Mouse (Mus musculus) 3T3-L1 (cell line): Measurements from ENCODE around the gene Tlx1.

Source experiments
- DNase-seq: peaks from one replicate; pipeline ENCODE4 v3.0.0-alpha.2; 2015; ENCODE audit warnings: low read depth, low spot score

Tlx1 gene

DNA sequence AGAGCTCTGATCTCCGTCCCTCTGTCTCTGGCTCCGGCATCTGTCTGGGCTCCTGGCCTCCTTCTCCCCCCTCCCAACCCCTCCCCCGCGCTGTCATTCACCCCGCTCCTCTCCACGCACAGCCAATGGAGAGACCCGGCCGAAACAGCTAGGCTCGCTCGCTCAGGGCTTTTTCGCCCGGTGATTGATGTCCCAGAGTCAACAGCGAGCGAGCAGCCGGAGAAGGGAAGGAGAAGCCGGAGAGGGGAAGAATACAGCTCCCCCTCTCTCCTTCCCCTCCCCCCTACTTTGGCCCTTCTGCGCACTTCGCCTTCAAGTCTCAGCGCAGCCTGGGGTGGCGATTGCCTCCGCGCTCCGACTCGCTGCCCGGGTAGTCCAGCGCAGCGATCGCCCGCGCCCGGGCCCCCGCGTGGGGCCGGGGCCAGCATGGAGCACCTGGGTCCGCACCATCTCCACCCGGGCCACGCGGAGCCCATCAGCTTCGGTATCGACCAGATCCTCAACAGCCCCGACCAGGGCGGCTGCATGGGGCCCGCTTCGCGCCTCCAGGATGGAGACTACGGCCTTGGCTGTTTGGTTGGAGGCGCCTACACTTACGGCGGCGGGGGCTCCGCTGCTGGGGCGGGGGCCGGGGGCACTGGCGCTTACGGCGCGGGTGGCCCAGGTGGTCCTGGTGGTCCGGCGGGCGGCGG is at the start of gene Tlx1:
Gene Tlx1 (plus strand): TSS at position 191 of the 692 bp plus-strand sequence.
- no peak for DNase-seq

DNA sequence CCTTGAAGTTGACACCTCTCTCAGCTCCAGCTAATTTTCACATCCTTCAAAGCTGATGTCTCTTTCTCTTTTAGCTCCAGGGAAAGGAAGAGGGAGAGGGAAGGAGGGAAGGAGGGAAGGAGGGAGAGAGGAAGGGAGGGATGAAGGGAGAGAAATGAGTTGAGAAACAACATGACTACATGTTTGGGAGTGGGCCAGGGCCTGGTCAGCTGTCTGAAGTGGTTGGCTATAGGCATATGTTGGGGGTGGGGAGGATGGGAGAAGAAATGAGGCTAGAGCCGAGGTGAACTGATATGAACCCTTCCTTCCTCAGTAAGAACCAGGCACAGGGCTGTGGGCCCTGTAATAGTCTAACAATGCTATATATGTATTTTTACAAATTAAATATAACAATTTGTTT is 44.9 kb upstream of the Tlx1 start:
- no peak for DNase-seq

- DNase-seq, result no peak
Measured at GRCm38 (mm10) chr19:45106689-45107088, 43.8 kb upstream of the Tlx1 start.

DNA sequence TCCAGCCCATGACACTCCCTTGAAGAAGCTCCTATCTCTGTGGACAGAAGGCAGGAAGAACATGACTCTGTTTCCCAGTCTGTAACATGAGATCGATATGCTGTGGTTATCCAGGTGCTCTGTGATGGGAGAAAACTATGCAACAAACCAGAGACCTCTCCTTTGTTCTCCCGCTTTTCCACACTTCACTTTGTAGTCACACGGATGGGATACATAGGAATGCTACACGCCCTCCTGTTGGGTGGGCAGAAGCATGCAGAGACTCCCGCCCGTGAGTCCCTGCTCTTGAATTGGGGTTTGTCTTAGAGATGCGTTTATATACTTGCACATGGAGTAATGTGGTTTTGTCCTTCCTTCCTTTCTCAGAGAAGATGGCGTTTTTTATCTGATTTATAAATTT is 39.8 kb upstream of the Tlx1 start:
- no peak for DNase-seq

GRCm38 (mm10) chr19:45112444-45112843 is 38.0 kb upstream of the Tlx1 start:
- DNase-seq, result no peak

GRCm38 (mm10) chr19:45113791-45114460 is 36.6 kb upstream of the Tlx1 start:
- no peak for DNase-seq

- no peak for DNase-seq
Measured at GRCm38 (mm10) chr19:45114772-45115171, 35.7 kb upstream of the Tlx1 start.

DNA sequence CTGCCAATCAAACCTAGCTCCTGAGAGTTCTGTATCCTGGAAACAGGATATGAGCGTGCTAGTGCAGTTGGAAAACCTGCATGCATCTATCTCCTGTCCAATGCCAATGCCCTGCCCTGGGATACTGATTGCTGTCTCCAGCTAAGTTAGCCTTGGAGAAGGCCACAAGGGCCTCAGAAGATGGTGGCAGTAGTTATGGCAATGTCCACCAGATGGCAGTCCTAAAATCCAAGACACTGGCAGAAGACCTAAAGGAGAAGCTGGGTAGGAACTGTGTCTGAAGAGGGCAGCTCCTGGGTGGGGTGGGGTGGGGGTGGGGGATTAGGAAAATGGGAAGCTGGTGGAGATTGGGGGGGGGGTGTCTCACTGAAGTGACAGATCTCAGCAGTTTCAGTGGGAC is 33.7 kb upstream of the Tlx1 start:
- peak; percentile 74 for DNase-seq

GRCm38 (mm10) chr19:45131966-45132628 is 18.4 kb upstream of the Tlx1 start:
- no peak for DNase-seq

DNA sequence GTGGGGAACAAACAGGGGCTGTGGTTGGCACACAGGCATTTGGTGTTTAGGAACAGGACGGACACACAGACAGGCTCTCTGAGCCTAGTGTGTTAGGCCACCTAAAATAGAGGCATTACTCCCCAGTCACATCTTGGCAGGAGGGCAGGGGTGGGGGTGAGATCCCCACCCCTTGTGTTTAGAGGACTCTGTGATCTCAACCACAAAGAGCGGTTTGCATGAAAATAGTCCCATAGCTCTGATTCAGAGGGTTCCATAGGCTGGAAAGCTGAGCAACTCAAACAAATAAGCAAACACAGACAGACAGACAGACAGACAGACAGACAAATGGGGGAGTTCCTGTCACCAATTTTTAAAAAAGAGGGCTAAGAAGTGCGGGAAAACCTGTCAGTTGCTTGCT is 7.9 kb upstream of the Tlx1 start:
- DNase-seq, result no peak

GRCm38 (mm10) chr19:45143214-45143895 is 7.1 kb upstream of the Tlx1 start:
- DNase-seq, result no peak

DNA sequence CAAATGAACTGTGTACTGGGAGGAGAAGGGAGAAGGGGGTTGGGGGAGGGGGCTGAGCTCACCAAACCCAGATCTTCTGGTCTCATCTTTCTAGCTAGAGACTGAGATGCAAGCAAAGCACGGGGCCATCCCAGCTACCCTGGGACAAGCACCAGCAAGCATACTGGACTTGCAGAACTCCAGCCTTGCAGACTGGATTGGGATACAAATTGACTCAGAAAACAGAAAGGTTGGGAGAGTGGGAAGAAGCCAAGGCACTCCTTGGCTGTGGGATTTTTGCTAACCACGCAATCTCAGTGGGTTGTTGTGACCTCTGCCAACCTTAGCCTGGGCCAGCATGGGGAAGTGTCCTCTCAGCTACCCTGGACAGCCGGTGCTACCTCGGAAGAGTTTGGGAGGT is 3.4 kb upstream of the Tlx1 start:
- DNase-seq, result no peak

GRCm38 (mm10) chr19:45151361-45152182 is 1.1 kb downstream of the Tlx1 start:
- no peak for DNase-seq

DNA sequence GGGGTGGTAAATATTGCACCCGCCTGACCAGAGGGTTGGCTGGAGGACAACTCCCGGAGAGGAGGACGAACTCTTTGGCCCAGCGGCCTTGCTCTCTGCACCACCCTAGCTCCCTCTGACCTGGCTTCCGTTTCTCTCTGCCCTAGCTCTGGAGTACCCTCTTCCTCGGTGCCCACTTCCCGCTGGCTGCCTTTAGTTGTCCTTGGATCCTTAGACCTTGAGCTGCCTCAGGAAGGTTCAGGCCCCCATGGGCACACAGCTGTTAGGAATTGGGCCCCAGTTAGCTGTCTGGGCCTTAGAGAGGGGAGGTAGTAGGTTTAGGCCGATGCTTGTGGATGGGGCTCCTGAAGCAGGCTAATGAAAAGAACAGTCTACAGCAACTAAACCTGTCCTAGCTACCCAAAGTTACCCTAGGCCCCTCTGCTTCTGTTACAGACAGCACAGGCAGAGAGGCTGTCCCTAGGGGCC is 1.7 kb downstream of the Tlx1 start:
- no peak for DNase-seq

GRCm38 (mm10) chr19:45153311-45154058 is 3.0 kb downstream of the Tlx1 start:
- DNase-seq, result no peak

DNA sequence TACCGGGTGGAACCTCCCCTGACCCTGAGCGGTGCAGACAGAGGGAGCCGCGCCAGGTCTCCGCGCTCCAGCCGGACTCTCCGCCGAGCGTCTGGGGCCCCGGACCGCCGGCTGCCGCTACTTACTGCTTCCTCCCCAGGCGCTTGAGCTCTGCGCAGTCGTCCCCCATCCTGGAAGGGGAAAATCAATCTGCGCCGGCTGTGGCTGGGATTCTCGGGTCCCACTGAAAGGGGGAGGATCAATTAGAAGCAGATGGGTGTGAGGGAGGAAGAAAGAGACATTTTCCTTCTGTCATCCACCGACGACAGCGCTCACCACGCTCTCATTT is 3.5 kb downstream of the Tlx1 start:
- no peak for DNase-seq

GRCm38 (mm10) chr19:45154521-45154920 is 4.0 kb downstream of the Tlx1 start:
- DNase-seq, result no peak

- no peak for DNase-seq
Measured at GRCm38 (mm10) chr19:45155141-45155790, 4.8 kb downstream of the Tlx1 start.

GRCm38 (mm10) chr19:45155791-45156186 is 5.3 kb downstream of the Tlx1 start:
- DNase-seq, result no peak

DNA sequence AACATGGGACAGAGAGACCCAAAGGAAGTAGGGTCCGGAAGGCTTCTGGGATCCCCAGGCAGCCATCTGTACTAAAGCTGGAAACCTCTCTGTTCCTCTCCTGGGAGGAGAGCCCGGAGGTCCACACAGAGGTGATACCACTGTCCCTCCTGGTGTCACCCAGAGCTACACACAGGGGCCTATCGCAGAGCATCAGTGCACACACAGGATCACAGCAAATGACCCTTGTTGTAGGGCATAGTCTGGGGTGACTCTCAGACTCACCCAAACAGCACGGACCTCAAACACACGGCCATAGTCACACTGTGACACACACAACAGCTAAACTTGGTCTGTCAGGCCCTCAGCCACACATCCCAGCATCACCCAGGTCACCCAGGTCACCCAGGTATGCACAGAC is 5.9 kb downstream of the Tlx1 start:
- no peak for DNase-seq
